Mouse (Mus musculus): ENCODE data around the gene Plcxd2. TPM values are rescaled to one million over a fixed set of nuclear protein-coding genes. Genes with fewer than 3 reads are reported as not detected.

The Plcxd2 gene
- total and polyA plus RNA-seq, 2 experiments, result 20.2 to 40.7 TPM

DNA sequence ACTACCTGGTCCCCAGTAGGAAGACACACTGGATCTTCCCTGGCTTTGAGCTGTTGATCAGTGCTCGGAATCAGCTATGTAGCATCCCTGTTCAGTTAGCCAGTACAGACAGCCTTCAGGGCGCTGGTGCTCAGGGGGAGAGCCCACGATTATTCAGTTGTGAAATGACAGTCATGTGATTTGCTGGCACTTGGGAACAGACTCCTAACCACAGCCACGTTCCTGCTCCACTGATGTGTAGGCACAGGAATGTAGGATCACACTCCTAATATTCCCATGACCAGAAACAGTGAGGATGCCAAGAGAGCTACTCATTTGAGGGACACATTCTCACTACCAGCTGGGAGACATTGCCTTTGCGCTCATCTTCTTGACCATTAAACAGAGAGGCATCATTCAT, 41.3 kb downstream of the Plcxd2 start:
- Histone ChIP-seq H3K4me1 (ENCODE audit: control insufficient read depth, insufficient read depth, low read length) (peaks cover 16% of the 10 kb centered on the region), H3K9ac (ENCODE audit: low read depth, low read length) (no peak overlapping the region), H3K36me3 (ENCODE audit: control insufficient read depth, insufficient read depth, low read length) (peaks cover 68% of the 10 kb centered on the region), H3K27ac (replicated peaks; ENCODE audit: insufficient read depth, low read depth, low read length) (peak overlapping the region; percentile 46; the same call in 1 of the 2 replicates), H3K4me3 (ENCODE audit: insufficient read depth, low read depth, low read length) (no peak overlapping the region), H3K79me2 (ENCODE audit: control insufficient read depth, insufficient read depth, low read length) (no peaks in the 10 kb centered on the region; the same call in 1 of the 2 replicates), H3K27me3 (ENCODE audit: control insufficient read depth, insufficient read depth, low read length) (no peaks in the 10 kb centered on the region)
- DNase-seq (ENCODE audit: extremely low read depth, low read depth, low spot score), result peak; percentile 55
- WGBS, result 43% methylated on average over 5 of the region's 5 CpGs
- TF ChIP-seq POLR2A (IDR thresholded peaks at IDR 0.05; ENCODE audit: extremely low read depth, insufficient read depth, low read length), result no peak
- TF ChIP-seq CTCF (IDR thresholded peaks at IDR 0.05; ENCODE audit: low read depth, low read length), result no peak

DNA sequence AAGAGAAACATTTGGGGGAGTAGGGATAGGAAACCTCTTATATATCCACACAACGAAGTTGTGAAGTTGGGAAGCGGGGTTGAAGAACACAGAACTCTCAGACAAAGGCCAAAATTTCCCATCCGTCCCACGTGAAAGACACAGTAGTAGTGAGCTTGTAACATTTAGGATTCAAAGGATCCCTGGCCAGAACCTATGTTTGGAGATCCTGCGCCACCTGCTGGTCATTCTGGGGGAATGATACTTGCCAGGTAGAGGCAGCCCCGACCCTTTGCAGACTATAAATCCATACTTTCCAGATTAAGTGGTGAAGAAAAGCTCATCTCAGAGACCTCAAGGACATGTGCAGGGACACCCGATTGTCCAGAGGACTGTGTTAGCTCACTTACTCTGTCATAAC, 42.5 kb downstream of the Plcxd2 start:
- peaks cover 69% of the 10 kb centered on the region for H3K36me3 ChIP-seq (ENCODE audit: control insufficient read depth, insufficient read depth, low read length)
- no peaks in the 10 kb centered on the region; the same call in 1 of the 2 replicates for H3K79me2 ChIP-seq (ENCODE audit: control insufficient read depth, insufficient read depth, low read length)
- TF ChIP-seq POLR2A (IDR thresholded peaks at IDR 0.05; ENCODE audit: extremely low read depth, insufficient read depth, low read length) (no peak), CTCF (IDR thresholded peaks at IDR 0.05; ENCODE audit: low read depth, low read length) (peak; percentile 81)
- H3K27ac ChIP-seq (replicated peaks; ENCODE audit: insufficient read depth, low read depth, low read length), result peak overlapping the region; percentile 98
- H3K9ac ChIP-seq (ENCODE audit: low read depth, low read length), result peak overlapping the region; percentile 60
- WGBS, result 3% methylated on average over 7 of the region's 7 CpGs
- H3K27me3 ChIP-seq (ENCODE audit: control insufficient read depth, insufficient read depth, low read length), result no peaks in the 10 kb centered on the region
- DNase-seq (ENCODE audit: extremely low read depth, low read depth, low spot score), result peak; percentile 86
- H3K4me3 ChIP-seq (ENCODE audit: insufficient read depth, low read depth, low read length), result no peak overlapping the region
- peaks cover 16% of the 10 kb centered on the region for H3K4me1 ChIP-seq (ENCODE audit: control insufficient read depth, insufficient read depth, low read length)

GRCm38 (mm10) chr16:45966604-45967003, 43.4 kb downstream of the Plcxd2 start:
- H3K36me3 ChIP-seq (ENCODE audit: control insufficient read depth, insufficient read depth, low read length), result peaks cover 70% of the 10 kb centered on the region
- TF ChIP-seq POLR2A (IDR thresholded peaks at IDR 0.05; ENCODE audit: extremely low read depth, insufficient read depth, low read length) (no peak), CTCF (IDR thresholded peaks at IDR 0.05; ENCODE audit: low read depth, low read length) (no peak)
- WGBS, result 10% methylated on average over 5 of the region's 5 CpGs
- peak overlapping the region; percentile 37 for H3K4me3 ChIP-seq (ENCODE audit: insufficient read depth, low read depth, low read length)
- peak overlapping the region; percentile 98 for H3K27ac ChIP-seq (replicated peaks; ENCODE audit: insufficient read depth, low read depth, low read length)
- no peaks in the 10 kb centered on the region for H3K27me3 ChIP-seq (ENCODE audit: control insufficient read depth, insufficient read depth, low read length)
- DNase-seq (ENCODE audit: extremely low read depth, low read depth, low spot score), result peak; percentile 97
- peak overlapping the region; percentile 60 for H3K9ac ChIP-seq (ENCODE audit: low read depth, low read length)
- H3K4me1 ChIP-seq (ENCODE audit: control insufficient read depth, insufficient read depth, low read length), result peaks cover 16% of the 10 kb centered on the region
- H3K79me2 ChIP-seq (ENCODE audit: control insufficient read depth, insufficient read depth, low read length), result no peaks in the 10 kb centered on the region; the same call in 1 of the 2 replicates

DNA sequence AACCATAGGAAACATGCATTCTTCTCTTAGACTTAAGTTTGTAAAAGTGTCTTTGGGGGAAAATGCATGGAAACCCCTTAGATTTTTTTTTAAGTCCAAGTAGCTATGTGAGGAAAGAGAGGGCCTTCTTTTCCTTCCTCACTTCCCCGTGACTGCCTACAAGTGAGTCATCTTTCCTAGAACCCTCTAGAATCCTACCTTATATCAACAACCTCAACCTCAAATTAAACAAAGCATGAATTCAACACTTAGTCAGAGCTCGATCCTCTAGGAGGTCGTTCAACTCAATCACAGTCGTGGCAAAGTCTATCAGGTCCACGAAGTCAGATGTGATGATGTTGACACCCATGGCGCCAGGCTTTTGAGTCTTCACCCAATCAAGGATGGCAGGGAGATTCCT, 45.2 kb downstream of the Plcxd2 start:
- TF ChIP-seq CTCF (IDR thresholded peaks at IDR 0.05; ENCODE audit: low read depth, low read length) (no peak), POLR2A (IDR thresholded peaks at IDR 0.05; ENCODE audit: extremely low read depth, insufficient read depth, low read length) (no peak)
- Histone ChIP-seq H3K27ac (replicated peaks; ENCODE audit: insufficient read depth, low read depth, low read length) (no peak overlapping the region), H3K9ac (ENCODE audit: low read depth, low read length) (no peak overlapping the region), H3K4me3 (ENCODE audit: insufficient read depth, low read depth, low read length) (no peak overlapping the region), H3K4me1 (ENCODE audit: control insufficient read depth, insufficient read depth, low read length) (peaks cover 12% of the 10 kb centered on the region), H3K36me3 (ENCODE audit: control insufficient read depth, insufficient read depth, low read length) (peaks cover 74% of the 10 kb centered on the region), H3K27me3 (ENCODE audit: control insufficient read depth, insufficient read depth, low read length) (no peaks in the 10 kb centered on the region), H3K79me2 (ENCODE audit: control insufficient read depth, insufficient read depth, low read length) (no peaks in the 10 kb centered on the region; the same call in 1 of the 2 replicates)
- DNase-seq (ENCODE audit: extremely low read depth, low read depth, low spot score), result no peak
- WGBS, result 34% methylated on average over 6 of the region's 6 CpGs

- 44% methylated on average over 8 of the region's 8 CpGs for WGBS
- Histone ChIP-seq H3K36me3 (ENCODE audit: control insufficient read depth, insufficient read depth, low read length) (peaks cover 70% of the 10 kb centered on the region), H3K9ac (ENCODE audit: low read depth, low read length) (no peak overlapping the region), H3K27ac (replicated peaks; ENCODE audit: insufficient read depth, low read depth, low read length) (no peak overlapping the region), H3K4me1 (ENCODE audit: control insufficient read depth, insufficient read depth, low read length) (peaks cover 11% of the 10 kb centered on the region), H3K27me3 (ENCODE audit: control insufficient read depth, insufficient read depth, low read length) (no peaks in the 10 kb centered on the region), H3K4me3 (ENCODE audit: insufficient read depth, low read depth, low read length) (no peak overlapping the region), H3K79me2 (ENCODE audit: control insufficient read depth, insufficient read depth, low read length) (no peaks in the 10 kb centered on the region; the same call in 1 of the 2 replicates)
- no peak for DNase-seq (ENCODE audit: extremely low read depth, low read depth, low spot score)
- TF ChIP-seq POLR2A (IDR thresholded peaks at IDR 0.05; ENCODE audit: extremely low read depth, insufficient read depth, low read length) (no peak), CTCF (IDR thresholded peaks at IDR 0.05; ENCODE audit: low read depth, low read length) (no peak)
These were observed 46.2 kb downstream of the Plcxd2 start for GRCm38 (mm10) chr16:45963837-45964236.

DNA sequence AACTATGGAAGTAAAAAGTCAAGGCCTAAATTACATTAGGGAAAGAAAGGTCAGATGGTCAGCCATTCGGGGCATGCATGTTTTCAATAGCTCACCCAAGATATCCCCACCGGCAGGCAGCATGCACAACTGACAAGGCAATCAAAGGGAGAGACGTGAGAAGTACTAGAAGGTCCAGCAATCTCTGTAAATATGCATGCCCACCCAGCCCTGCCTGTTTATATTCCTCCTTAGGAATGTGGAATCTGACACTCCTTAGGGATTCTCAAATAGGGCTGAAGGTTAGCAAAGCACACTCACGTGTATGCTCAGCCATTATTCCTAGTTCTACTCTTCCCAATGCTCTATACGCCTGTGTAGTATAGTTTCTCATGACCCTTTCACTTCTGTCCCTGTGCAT, 46.9 kb downstream of the Plcxd2 start:
- Histone ChIP-seq H3K4me1 (ENCODE audit: control insufficient read depth, insufficient read depth, low read length) (peaks cover 11% of the 10 kb centered on the region), H3K36me3 (ENCODE audit: control insufficient read depth, insufficient read depth, low read length) (peaks cover 69% of the 10 kb centered on the region), H3K27ac (replicated peaks; ENCODE audit: insufficient read depth, low read depth, low read length) (no peak overlapping the region), H3K4me3 (ENCODE audit: insufficient read depth, low read depth, low read length) (no peak overlapping the region), H3K27me3 (ENCODE audit: control insufficient read depth, insufficient read depth, low read length) (no peaks in the 10 kb centered on the region), H3K79me2 (ENCODE audit: control insufficient read depth, insufficient read depth, low read length) (no peaks in the 10 kb centered on the region; the same call in 1 of the 2 replicates), H3K9ac (ENCODE audit: low read depth, low read length) (no peak overlapping the region)
- DNase-seq (ENCODE audit: extremely low read depth, low read depth, low spot score), result no peak
- 62% methylated on average over 5 of the region's 5 CpGs for WGBS
- TF ChIP-seq CTCF (IDR thresholded peaks at IDR 0.05; ENCODE audit: low read depth, low read length) (no peak), POLR2A (IDR thresholded peaks at IDR 0.05; ENCODE audit: extremely low read depth, insufficient read depth, low read length) (no peak)

Data from liver, adult 2 months (tissue).